ENCODE assay signal across 28 mouse cellular contexts in genomic region chr4:99560604-99561003, GRCm38 (mm10).
A peak's percentile ranks its signal among the peaks of the same experiment; 100 is the strongest.
DNase-seq lines count a peak whose midpoint lies in the region; ATAC-seq lines count a peak whose summit lies in the region.
"Had no signal": no experiment of that assay in that cellular context is flagged by ENCODE, and none has a peak within 500 bp of the region (broad histone marks: within the 10 kb centered on the region; RNA-seq: fewer than 3 reads in every experiment).

No protein-coding gene starts in this region.

- peak; percentile 14 for DNase-seq in forebrain, embryonic 10.5 days (ENCODE audit: extremely low spot score, low spot score)
- no peak for DNase-seq in forebrain, embryonic 14.5 days (ENCODE audit: low spot score)
- DNase-seq in heart, postnatal 36 days = no peak
- DNase-seq in hindbrain, embryonic 11.5 days (ENCODE audit: low spot score) = peak; percentile 19
- peak; percentile 12 for DNase-seq in retina, postnatal 1 day
- no peak for DNase-seq in retina, embryonic 14.5 days (ENCODE audit: low spot score)
- DNase-seq: adrenal gland, postnatal 10 days; cerebellum, adult 8-10 months; cerebellum, postnatal 25 days; gastrocnemius, adult 2 months; gastrocnemius, postnatal 36 days; heart, postnatal 10 days; kidney, postnatal 25 days; liver, postnatal 0 days; right cerebral cortex, adult 18-20 months; spleen, adult 18-20 months; thymus, adult 18-20 months; thymus, postnatal 36 days had no signal

- 43% methylated on average over 8 of the region's 8 CpGs for WGBS in forebrain, embryonic 10.5 days
- 39% methylated on average over 8 of the region's 8 CpGs for WGBS in forebrain, embryonic 14.5 days
- WGBS in heart, embryonic 13.5 days = 26% methylated on average over 8 of the region's 8 CpGs
- WGBS in hindbrain, embryonic 11.5 days = 42% methylated on average over 8 of the region's 8 CpGs
- WGBS in hindbrain, embryonic 13.5 days = 43% methylated on average over 8 of the region's 8 CpGs

- H3K9ac ChIP-seq in forebrain, embryonic 14.5 days (ENCODE audit: low read length) = no peak overlapping the region
- H3K9ac ChIP-seq in heart, embryonic 13.5 days = no peak overlapping the region
- H3K9ac ChIP-seq in hindbrain, embryonic 11.5 days (ENCODE audit: low read depth, low read length) = no peak overlapping the region
- H3K9ac ChIP-seq in hindbrain, embryonic 13.5 days = no peak overlapping the region
- H3K9ac ChIP-seq: embryonic facial prominence, embryonic 12.5 days; liver, embryonic 12.5 days; liver, postnatal 0 days; midbrain, embryonic 13.5 days; neural tube, embryonic 15.5 days had no signal

- no peak overlapping the region for H3K27ac ChIP-seq in forebrain, embryonic 10.5 days
- no peak overlapping the region for H3K27ac ChIP-seq in forebrain, embryonic 14.5 days (ENCODE audit: low read depth, low read length)
- no peak overlapping the region for H3K27ac ChIP-seq in heart, embryonic 13.5 days (replicated peaks)
- H3K27ac ChIP-seq in hindbrain, embryonic 11.5 days (ENCODE audit: low read depth, low read length) = no peak overlapping the region
- H3K27ac ChIP-seq in hindbrain, embryonic 13.5 days = no peak overlapping the region
- H3K27ac ChIP-seq: embryonic facial prominence, embryonic 12.5 days; gastrocnemius, adult 2 months; liver, embryonic 12.5 days; midbrain, embryonic 13.5 days; neural tube, embryonic 15.5 days had no signal

- no peaks in the 10 kb centered on the region for H3K9me3 ChIP-seq in forebrain, embryonic 10.5 days
- H3K9me3 ChIP-seq in forebrain, embryonic 14.5 days (replicated peaks; ENCODE audit: control insufficient read depth, low read length) = no peaks in the 10 kb centered on the region
- H3K9me3 ChIP-seq in heart, embryonic 13.5 days = no peaks in the 10 kb centered on the region
- H3K9me3 ChIP-seq in hindbrain, embryonic 11.5 days (ENCODE audit: control insufficient read depth, low read length) = no peaks in the 10 kb centered on the region
- H3K9me3 ChIP-seq in hindbrain, embryonic 13.5 days = no peaks in the 10 kb centered on the region
- H3K9me3 ChIP-seq: embryonic facial prominence, embryonic 12.5 days; liver, embryonic 12.5 days; midbrain, embryonic 13.5 days; neural tube, embryonic 15.5 days had no signal

- no peaks in the 10 kb centered on the region for H3K36me3 ChIP-seq in forebrain, embryonic 10.5 days (replicated peaks)
- no peaks in the 10 kb centered on the region for H3K36me3 ChIP-seq in forebrain, embryonic 14.5 days (ENCODE audit: control insufficient read depth, insufficient read depth, low read length)
- H3K36me3 ChIP-seq in heart, embryonic 13.5 days = no peaks in the 10 kb centered on the region
- H3K36me3 ChIP-seq in hindbrain, embryonic 11.5 days (ENCODE audit: control insufficient read depth, insufficient read depth, low read length) = no peaks in the 10 kb centered on the region
- H3K36me3 ChIP-seq in hindbrain, embryonic 13.5 days = no peaks in the 10 kb centered on the region
- H3K36me3 ChIP-seq: embryonic facial prominence, embryonic 12.5 days; liver, embryonic 12.5 days; midbrain, embryonic 13.5 days; neural tube, embryonic 15.5 days had no signal

- no peak overlapping the region for H3K4me3 ChIP-seq in forebrain, embryonic 10.5 days
- no peak overlapping the region for H3K4me3 ChIP-seq in forebrain, embryonic 14.5 days (ENCODE audit: low read depth, low read length)
- H3K4me3 ChIP-seq in heart, embryonic 13.5 days = 0 out of 2 replicates have a peak overlapping the region, but pooled peaks have one; percentile 8
- H3K4me3 ChIP-seq in hindbrain, embryonic 11.5 days (ENCODE audit: low read depth, low read length) = no peak overlapping the region
- no peak overlapping the region for H3K4me3 ChIP-seq in hindbrain, embryonic 13.5 days
- H3K4me3 ChIP-seq: embryonic facial prominence, embryonic 12.5 days; gastrocnemius, adult 2 months; liver, embryonic 12.5 days; midbrain, embryonic 13.5 days; neural tube, embryonic 15.5 days had no signal

- ATAC-seq in forebrain, embryonic 14.5 days = no peak
- no peak for ATAC-seq in heart, embryonic 13.5 days (ENCODE audit: extremely low read depth, insufficient number of reproducible peaks, low FRiP score, low TSS enrichment)
- ATAC-seq in hindbrain, embryonic 11.5 days (ENCODE audit: low FRiP score) = no peak
- ATAC-seq in hindbrain, embryonic 13.5 days (ENCODE audit: low FRiP score) = no peak
- ATAC-seq: forebrain, embryonic 16.5 days; hindbrain, embryonic 16.5 days; intestine, postnatal 0 days; liver, embryonic 12.5 days; liver, postnatal 0 days; midbrain, embryonic 13.5 days; Patski had no signal

- H3K4me2 ChIP-seq in forebrain, embryonic 14.5 days (ENCODE audit: low read length) = no peak overlapping the region
- peak overlapping the region; percentile 42 for H3K4me2 ChIP-seq in heart, embryonic 13.5 days
- no peak overlapping the region for H3K4me2 ChIP-seq in hindbrain, embryonic 11.5 days (replicated peaks; ENCODE audit: low read depth, low read length)
- H3K4me2 ChIP-seq in hindbrain, embryonic 13.5 days = no peak overlapping the region
- H3K4me2 ChIP-seq: embryonic facial prominence, embryonic 12.5 days; liver, embryonic 12.5 days; midbrain, embryonic 13.5 days; neural tube, embryonic 15.5 days had no signal

- intact Hi-C loops in heart, postnatal 36 days (cut with DNase I) = loop anchor here (5.0 kb wide), 1 partner anchor 207 kb away; no protein-coding TSS in a partner anchor

- peaks cover 17% of the 10 kb centered on the region for H3K4me1 ChIP-seq in forebrain, embryonic 10.5 days
- H3K4me1 ChIP-seq in forebrain, embryonic 14.5 days (ENCODE audit: control insufficient read depth, insufficient read depth, low read length) = no peaks in the 10 kb centered on the region
- no peaks in the 10 kb centered on the region for H3K4me1 ChIP-seq in heart, embryonic 13.5 days
- no peaks in the 10 kb centered on the region for H3K4me1 ChIP-seq in hindbrain, embryonic 11.5 days (replicated peaks; ENCODE audit: control insufficient read depth, insufficient read depth, low read length)
- H3K4me1 ChIP-seq in hindbrain, embryonic 13.5 days (replicated peaks) = no peaks in the 10 kb centered on the region
- H3K4me1 ChIP-seq: liver, embryonic 12.5 days; midbrain, embryonic 13.5 days; neural tube, embryonic 15.5 days had no signal

- peaks cover 93% of the 10 kb centered on the region for H3K27me3 ChIP-seq in forebrain, embryonic 10.5 days (ENCODE audit: poor library complexity, severe bottlenecking)
- peaks cover 27% of the 10 kb centered on the region for H3K27me3 ChIP-seq in forebrain, embryonic 14.5 days (replicated peaks; ENCODE audit: control insufficient read depth, insufficient read depth, low read length)
- peaks cover 46% of the 10 kb centered on the region for H3K27me3 ChIP-seq in heart, embryonic 13.5 days (replicated peaks)
- peaks cover 9% of the 10 kb centered on the region for H3K27me3 ChIP-seq in hindbrain, embryonic 11.5 days (ENCODE audit: control insufficient read depth, insufficient read depth, low read length)
- peaks cover 77% of the 10 kb centered on the region for H3K27me3 ChIP-seq in hindbrain, embryonic 13.5 days
- H3K27me3 ChIP-seq: Patski had no signal

Comparison
In these comparisons a context has a peak if more than half of its experiments do, and no peak if none do; other contexts are left out.
1. DNase-seq: peak in forebrain, embryonic 10.5 days (single experiment), hindbrain, embryonic 11.5 days (single experiment) and retina, postnatal 1 day (single experiment); none in forebrain, embryonic 14.5 days (single experiment), heart, postnatal 36 days (0 of 2) and retina, embryonic 14.5 days (single experiment).